ENCODE assay signal across 26 mouse cellular contexts in the genomic region with DNA sequence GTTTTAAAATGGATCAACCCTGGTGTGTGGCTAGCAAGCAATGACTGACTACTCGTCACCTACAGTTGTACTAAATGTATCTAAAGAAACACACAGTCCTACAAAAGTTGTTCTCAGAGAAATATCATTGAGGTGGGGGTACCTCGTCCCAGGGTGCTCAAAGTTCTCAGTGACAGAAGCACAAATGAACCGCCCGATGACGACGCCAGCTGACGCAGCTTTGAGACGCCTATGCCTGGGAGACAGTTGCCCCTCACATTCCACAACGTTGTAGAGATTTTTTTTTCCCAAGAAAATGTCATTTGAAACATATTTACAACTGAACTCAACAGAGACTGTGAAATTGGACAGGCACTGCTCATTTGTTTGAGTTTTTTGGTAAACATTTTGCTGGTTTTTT.
DNase-seq lines count a peak whose midpoint lies in the region; ATAC-seq and TF ChIP-seq lines count a peak whose summit lies in the region.
"Had no signal": no experiment of that assay in that cellular context is flagged by ENCODE, and none has a peak within 500 bp of the region (broad histone marks: within the 10 kb centered on the region; RNA-seq: fewer than 3 reads in every experiment).

No protein-coding gene starts in this region.

- no peaks in the 10 kb centered on the region for H3K27me3 ChIP-seq in intestine, embryonic 14.5 days (replicated peaks; ENCODE audit: control insufficient read depth, insufficient read depth, low read length)
- H3K27me3 ChIP-seq in intestine, postnatal 0 days (replicated peaks; ENCODE audit: control insufficient read depth, insufficient read depth, low read length), result no peaks in the 10 kb centered on the region
- H3K27me3 ChIP-seq in neural tube, embryonic 13.5 days, result no peaks in the 10 kb centered on the region
- no peaks in the 10 kb centered on the region for H3K27me3 ChIP-seq in neural tube, embryonic 15.5 days (replicated peaks)
- H3K27me3 ChIP-seq in limb, embryonic 13.5 days, result no peaks in the 10 kb centered on the region
- H3K27me3 ChIP-seq: forebrain, embryonic 15.5 days; liver, embryonic 15.5 days; midbrain, embryonic 15.5 days had no signal

- whole genome bisulfite sequencing in intestine, embryonic 14.5 days, result 80% methylated on average over 9 of the region's 9 CpGs
- WGBS in intestine, postnatal 0 days, result 88% methylated on average over 9 of the region's 9 CpGs
- WGBS in neural tube, embryonic 13.5 days, result 42% methylated on average over 9 of the region's 9 CpGs
- 50% methylated on average over 9 of the region's 9 CpGs for WGBS in neural tube, embryonic 15.5 days
- 60% methylated on average over 9 of the region's 9 CpGs for WGBS in limb, embryonic 13.5 days

- no peak overlapping the region for H3K9ac ChIP-seq in intestine, embryonic 14.5 days (ENCODE audit: low read length)
- no peak overlapping the region for H3K9ac ChIP-seq in intestine, postnatal 0 days (ENCODE audit: low read depth, low read length)
- H3K9ac ChIP-seq in neural tube, embryonic 13.5 days, result no peak overlapping the region
- no peak overlapping the region for H3K9ac ChIP-seq in neural tube, embryonic 15.5 days (replicated peaks)
- no peak overlapping the region for H3K9ac ChIP-seq in limb, embryonic 13.5 days
- H3K9ac ChIP-seq: forebrain, embryonic 15.5 days; liver, embryonic 15.5 days; midbrain, embryonic 15.5 days had no signal

- no peak overlapping the region for H3K4me3 ChIP-seq in intestine, embryonic 14.5 days (ENCODE audit: low read depth, low read length)
- H3K4me3 ChIP-seq in intestine, postnatal 0 days (ENCODE audit: low read depth, low read length), result no peak overlapping the region
- H3K4me3 ChIP-seq in neural tube, embryonic 13.5 days, result no peak overlapping the region
- H3K4me3 ChIP-seq in neural tube, embryonic 15.5 days (replicated peaks), result no peak overlapping the region
- H3K4me3 ChIP-seq in limb, embryonic 13.5 days, result no peak overlapping the region
- H3K4me3 ChIP-seq: forebrain, embryonic 10.5 days; forebrain, embryonic 15.5 days; left cerebral cortex, adult 2 months; liver, embryonic 15.5 days; midbrain, embryonic 15.5 days had no signal

- no peak for ATAC-seq in intestine, embryonic 14.5 days (replicated peaks; ENCODE audit: low FRiP score, low TSS enrichment, low read depth)
- ATAC-seq in intestine, postnatal 0 days, result no peak
- ATAC-seq in neural tube, embryonic 13.5 days (ENCODE audit: low read depth), result no peak
- ATAC-seq in neural tube, embryonic 15.5 days (ENCODE audit: low FRiP score), result no peak
- ATAC-seq in limb, embryonic 13.5 days (ENCODE audit: low FRiP score, low read depth), result peak; percentile 9; the same call in 1 of the 2 replicates
- ATAC-seq: CD4-positive, CD25-positive, alpha-beta regulatory T cell, adult 4 months; forebrain, embryonic 15.5 days; hindbrain, postnatal 0 days; intestine, embryonic 16.5 days; lung, postnatal 0 days; midbrain, embryonic 15.5 days had no signal

- H3K27ac ChIP-seq in intestine, embryonic 14.5 days (ENCODE audit: low read depth), result no peak overlapping the region; the same call in 1 of the 2 replicates
- no peak overlapping the region for H3K27ac ChIP-seq in intestine, postnatal 0 days (ENCODE audit: low read depth, low read length)
- 0 out of 2 replicates have a peak overlapping the region, but pooled peaks have one; percentile 14 for H3K27ac ChIP-seq in neural tube, embryonic 13.5 days (replicated peaks)
- H3K27ac ChIP-seq in neural tube, embryonic 15.5 days (replicated peaks), result no peak overlapping the region
- peak overlapping the region; percentile 82; the same call in 1 of the 2 replicates for H3K27ac ChIP-seq in limb, embryonic 13.5 days
- H3K27ac ChIP-seq: hindbrain, postnatal 0 days; left cerebral cortex, adult 2 months; liver, embryonic 15.5 days; macrophage; midbrain, embryonic 15.5 days had no signal

- no peaks in the 10 kb centered on the region for H3K4me1 ChIP-seq in intestine, embryonic 14.5 days (replicated peaks; ENCODE audit: control insufficient read depth, insufficient read depth, low read length)
- no peaks in the 10 kb centered on the region for H3K4me1 ChIP-seq in intestine, postnatal 0 days (replicated peaks; ENCODE audit: control insufficient read depth, insufficient read depth, low read length)
- H3K4me1 ChIP-seq in neural tube, embryonic 13.5 days (replicated peaks), result peaks cover 28% of the 10 kb centered on the region
- peaks cover 11% of the 10 kb centered on the region; the same call in 1 of the 2 replicates for H3K4me1 ChIP-seq in neural tube, embryonic 15.5 days
- H3K4me1 ChIP-seq in limb, embryonic 13.5 days, result peaks cover 24% of the 10 kb centered on the region
- H3K4me1 ChIP-seq: liver, embryonic 15.5 days had no signal

- no peaks in the 10 kb centered on the region for H3K9me3 ChIP-seq in intestine, embryonic 14.5 days (ENCODE audit: control insufficient read depth, low read length)
- H3K9me3 ChIP-seq in intestine, postnatal 0 days (ENCODE audit: control insufficient read depth), result no peaks in the 10 kb centered on the region
- H3K9me3 ChIP-seq in neural tube, embryonic 13.5 days, result no peaks in the 10 kb centered on the region
- no peaks in the 10 kb centered on the region for H3K9me3 ChIP-seq in neural tube, embryonic 15.5 days (replicated peaks)
- no peaks in the 10 kb centered on the region for H3K9me3 ChIP-seq in limb, embryonic 13.5 days
- H3K9me3 ChIP-seq: forebrain, embryonic 10.5 days; forebrain, embryonic 15.5 days; liver, embryonic 15.5 days; midbrain, embryonic 15.5 days had no signal

- 0 out of 2 replicates have a peak, but pooled peaks cover 7% of the 10 kb centered on the region for H3K36me3 ChIP-seq in intestine, embryonic 14.5 days (ENCODE audit: control insufficient read depth, insufficient read depth, low read length)
- H3K36me3 ChIP-seq in intestine, postnatal 0 days (ENCODE audit: control insufficient read depth, insufficient read depth), result peaks cover 4% of the 10 kb centered on the region; the same call in 1 of the 2 replicates
- no peaks in the 10 kb centered on the region for H3K36me3 ChIP-seq in neural tube, embryonic 13.5 days
- no peaks in the 10 kb centered on the region for H3K36me3 ChIP-seq in neural tube, embryonic 15.5 days
- peaks cover 15% of the 10 kb centered on the region for H3K36me3 ChIP-seq in limb, embryonic 13.5 days
- H3K36me3 ChIP-seq: forebrain, embryonic 10.5 days; forebrain, embryonic 15.5 days; liver, embryonic 15.5 days; midbrain, embryonic 15.5 days had no signal

- H3K4me2 ChIP-seq in intestine, embryonic 14.5 days (ENCODE audit: low read length), result no peak overlapping the region
- H3K4me2 ChIP-seq in intestine, postnatal 0 days (replicated peaks; ENCODE audit: low read depth), result no peak overlapping the region
- no peak overlapping the region for H3K4me2 ChIP-seq in neural tube, embryonic 13.5 days
- no peak overlapping the region for H3K4me2 ChIP-seq in neural tube, embryonic 15.5 days
- H3K4me2 ChIP-seq in limb, embryonic 13.5 days (replicated peaks), result no peak overlapping the region
- H3K4me2 ChIP-seq: forebrain, embryonic 15.5 days; liver, embryonic 15.5 days; midbrain, embryonic 15.5 days had no signal

- peak; percentile 13 for DNase-seq in intestine, embryonic 14.5 days (ENCODE audit: low spot score)
- no peak for DNase-seq in T-cell, adult 2 months (ENCODE audit: low spot score)
- no peak for DNase-seq in spleen, postnatal 10 days (ENCODE audit: low spot score in 2 of 2)
- DNase-seq: adrenal gland, postnatal 36 days; cerebellum, adult 18-20 months; cerebellum, postnatal 10 days; heart, postnatal 14 days; kidney, adult 9 months; kidney, postnatal 14 days; right cerebral cortex, postnatal 4 days; thymus, adult 2 months; thymus, postnatal 4 days had no signal

- TF ChIP-seq CTCF in intestine, postnatal 0 days (IDR thresholded peaks at IDR 0.05; ENCODE audit: low read depth), result no peak

Comparison
In these comparisons a context has a peak if more than half of its experiments do, and no peak if none do; other contexts are left out.
1. H3K27ac ChIP-seq: peak in neural tube, embryonic 13.5 days (single experiment) and limb, embryonic 13.5 days (single experiment); none in intestine, embryonic 14.5 days (single experiment), intestine, postnatal 0 days (single experiment) and neural tube, embryonic 15.5 days (single experiment).